Mouse (Mus musculus) embryonic facial prominence, embryonic 13.5 days (tissue): ENCODE results near the gene F2. TPM values are rescaled to one million over a fixed set of nuclear protein-coding genes. Genes with fewer than 3 reads are reported as not detected.
A peak's percentile ranks its signal among the peaks of the same experiment; 100 is the strongest.

Source experiments
- ATAC-seq: fragments of 200-750 bp; cut with Nextera tagmentation; 2 replicates; pipeline ENCODE4 v1.8.0; 2017; ENCODE audit warnings: low read depth; ENCODE audit not compliant: insufficient number of reproducible peaks, insufficient read depth, low FRiP score, low TSS enrichment
- H3K27ac ChIP-seq: fragments of 300-500 bp; sonication (generic); 2 replicates; pipeline ENCODE4 v1.5.1; 2015; ENCODE audit warnings: moderate library complexity, mild to moderate bottlenecking, inconsistent platforms
- H3K27me3 ChIP-seq: fragments of 300-500 bp; sonication (generic); 2 replicates; pipeline ENCODE4 v1.6.1; 2015; ENCODE audit warnings: mild to moderate bottlenecking, inconsistent platforms
- H3K36me3 ChIP-seq: fragments of 300-500 bp; sonication (generic); 2 replicates; pipeline ENCODE4 v1.6.1; 2015; ENCODE audit warnings: mild to moderate bottlenecking, inconsistent platforms
- H3K4me1 ChIP-seq: fragments of 300-500 bp; sonication (generic); 2 replicates; pipeline ENCODE4 v1.6.1; 2015; ENCODE audit warnings: inconsistent platforms
- H3K4me2 ChIP-seq: fragments of 300-500 bp; sonication (generic); 2 replicates; pipeline ENCODE4 v1.6.1; 2015; ENCODE audit warnings: moderate library complexity, mild to moderate bottlenecking, inconsistent platforms
- H3K4me3 ChIP-seq: fragments of 300-500 bp; sonication (generic); 2 replicates; pipeline ENCODE4 v1.5.1; 2015; ENCODE audit warnings: mild to moderate bottlenecking, inconsistent platforms
- H3K9ac ChIP-seq: fragments of 300-500 bp; sonication (generic); 2 replicates; pipeline ENCODE4 v1.6.1; 2015; ENCODE audit warnings: mild to moderate bottlenecking, inconsistent platforms
- H3K9me3 ChIP-seq: fragments of 300-500 bp; sonication (generic); 2 replicates; pipeline ENCODE4 v1.6.1; 2016; ENCODE audit warnings: inconsistent platforms
- WGBS: fragments of 180-500 bp; shearing (Covaris S2); methylation state at CpG from one replicate; pipeline ENCODE4 v1.1.7; 2015; ENCODE audit warnings: mixed read lengths; 5-methylcytosine and 5-hydroxymethylcytosine counted together
- polyA plus RNA-seq: library from polyadenylated mRNA; unstranded; fragments of >200 nt; fragmentation: Nextera tagmentation; extraction: Ambion mirVana; gene quantifications from 2 replicates; pipeline ENCODE4 v1.2.1, GENCODE M21; 2015

Gene F2
- polyA plus RNA-seq, 1 experiment from 2014 or later = 0.27 TPM

DNA sequence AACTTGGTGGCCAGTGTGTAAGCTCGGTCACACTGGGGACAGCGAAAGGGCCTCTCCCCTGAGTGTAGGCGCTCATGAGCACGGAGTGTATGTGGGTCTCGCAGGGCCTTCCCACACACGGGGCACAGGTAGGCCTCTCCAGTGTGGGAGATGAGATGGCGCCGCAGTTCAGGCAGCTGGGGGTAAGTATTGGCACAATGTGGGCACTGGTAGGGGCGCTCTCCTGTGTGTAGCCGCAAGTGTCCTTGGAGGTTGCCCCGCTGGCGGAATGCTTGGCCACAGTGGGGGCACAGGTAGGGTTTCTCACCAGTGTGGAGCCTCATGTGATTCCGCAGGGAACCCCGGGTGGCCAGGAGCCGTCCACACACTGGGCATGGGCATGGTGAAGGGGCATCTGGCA is 9.1 kb upstream of the F2 start:
- Histone ChIP-seq H3K27me3 (no peaks in the 10 kb centered on the region), H3K27ac (no peak overlapping the region), H3K9me3 (no peaks in the 10 kb centered on the region), H3K4me1 (peaks cover 11% of the 10 kb centered on the region), H3K36me3 (peaks cover 61% of the 10 kb centered on the region), H3K4me2 (no peak overlapping the region), H3K9ac (no peak overlapping the region), H3K4me3 (no peak overlapping the region)
- ATAC-seq = no peak
- WGBS = 97% methylated on average over 15 of the region's 15 CpGs

DNA sequence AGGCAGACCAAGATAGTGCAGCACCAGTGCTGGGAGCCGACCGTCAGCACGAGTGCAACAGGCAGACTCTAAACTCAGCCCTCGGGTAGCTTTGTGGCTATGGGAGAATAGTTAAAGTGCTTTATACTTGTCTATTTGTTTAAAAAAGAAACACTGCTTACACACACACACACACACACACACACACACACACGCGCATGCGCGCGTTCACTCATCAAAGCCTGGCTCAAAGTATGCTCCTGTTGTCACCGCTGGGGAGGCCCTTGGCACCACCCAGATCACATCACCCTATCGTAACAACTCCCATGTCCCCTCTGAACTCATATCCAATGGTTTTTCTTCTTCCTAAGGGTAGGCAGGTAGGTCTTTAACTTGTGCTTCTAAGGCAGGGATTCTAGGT is 7.8 kb upstream of the F2 start:
- peaks cover 11% of the 10 kb centered on the region for H3K4me1 ChIP-seq
- 93% methylated on average over 11 of the region's 11 CpGs for WGBS
- H3K4me2 ChIP-seq = no peak overlapping the region
- peaks cover 61% of the 10 kb centered on the region for H3K36me3 ChIP-seq
- no peak overlapping the region for H3K27ac ChIP-seq
- no peaks in the 10 kb centered on the region for H3K27me3 ChIP-seq
- no peak for ATAC-seq
- no peak overlapping the region for H3K9ac ChIP-seq
- H3K9me3 ChIP-seq = no peaks in the 10 kb centered on the region
- no peak overlapping the region for H3K4me3 ChIP-seq

DNA sequence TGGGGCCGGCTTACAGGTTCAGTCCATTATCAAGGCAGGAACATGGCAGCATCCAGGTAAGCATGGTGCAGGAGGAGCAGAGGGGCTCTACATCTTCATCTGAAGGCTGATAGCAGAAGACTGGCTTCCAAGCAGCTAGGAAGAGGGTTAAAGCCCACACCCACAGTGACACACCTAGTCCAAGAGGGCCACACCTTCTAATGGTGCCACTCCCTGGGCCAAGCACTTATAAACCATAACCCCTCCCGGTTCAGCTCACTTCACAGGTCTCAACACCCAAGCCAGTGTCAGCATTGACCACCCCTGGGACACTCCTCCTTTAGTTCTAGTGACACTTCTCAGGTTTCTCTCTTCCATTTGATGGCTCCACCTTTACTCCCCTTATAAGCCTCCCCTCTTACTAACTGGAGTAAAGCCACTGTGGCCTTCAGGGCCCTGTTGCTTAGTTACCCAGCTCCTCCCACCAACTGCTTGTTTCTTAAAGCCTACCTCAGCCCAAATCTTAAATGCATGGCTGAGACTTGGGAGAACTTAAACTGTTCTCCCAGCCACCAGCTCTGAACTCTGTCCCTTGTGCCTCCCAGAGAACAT is 6.7 kb upstream of the F2 start:
- H3K9ac ChIP-seq = no peak overlapping the region
- WGBS = 87% methylated on average over 2 of the region's 2 CpGs
- H3K27ac ChIP-seq = no peak overlapping the region
- peaks cover 59% of the 10 kb centered on the region for H3K36me3 ChIP-seq
- no peaks in the 10 kb centered on the region for H3K27me3 ChIP-seq
- 0 out of 2 replicates have a peak, but pooled peaks cover 1% of the 10 kb centered on the region for H3K4me1 ChIP-seq
- no peak for ATAC-seq
- H3K9me3 ChIP-seq = no peaks in the 10 kb centered on the region
- no peak overlapping the region for H3K4me3 ChIP-seq
- H3K4me2 ChIP-seq = no peak overlapping the region

DNA sequence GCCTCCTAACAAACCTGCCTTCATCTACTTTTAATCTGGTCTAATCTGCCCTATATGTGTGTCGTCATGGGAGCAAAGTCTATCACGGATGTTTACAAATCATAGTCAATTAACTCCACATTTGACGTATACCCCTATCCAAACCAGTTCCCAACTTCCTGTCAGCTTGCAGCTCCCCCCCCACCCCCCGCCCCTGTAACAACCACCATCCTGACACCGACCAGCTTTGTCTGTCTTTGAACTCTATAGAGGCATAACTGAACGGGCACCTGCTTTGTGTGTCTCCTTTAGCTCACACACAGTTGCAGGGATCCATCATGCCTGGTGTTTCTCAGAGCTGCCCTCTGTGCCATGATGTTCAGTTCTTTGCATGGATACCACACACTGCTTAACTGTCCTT is 2.7 kb upstream of the F2 start:
- WGBS = 61% methylated on average over 6 of the region's 6 CpGs
- Histone ChIP-seq H3K27ac (no peak overlapping the region), H3K4me2 (no peak overlapping the region), H3K4me3 (no peak overlapping the region), H3K9ac (no peak overlapping the region), H3K9me3 (no peaks in the 10 kb centered on the region), H3K36me3 (peaks cover 19% of the 10 kb centered on the region), H3K27me3 (no peaks in the 10 kb centered on the region), H3K4me1 (no peaks in the 10 kb centered on the region)
- ATAC-seq = no peak

DNA sequence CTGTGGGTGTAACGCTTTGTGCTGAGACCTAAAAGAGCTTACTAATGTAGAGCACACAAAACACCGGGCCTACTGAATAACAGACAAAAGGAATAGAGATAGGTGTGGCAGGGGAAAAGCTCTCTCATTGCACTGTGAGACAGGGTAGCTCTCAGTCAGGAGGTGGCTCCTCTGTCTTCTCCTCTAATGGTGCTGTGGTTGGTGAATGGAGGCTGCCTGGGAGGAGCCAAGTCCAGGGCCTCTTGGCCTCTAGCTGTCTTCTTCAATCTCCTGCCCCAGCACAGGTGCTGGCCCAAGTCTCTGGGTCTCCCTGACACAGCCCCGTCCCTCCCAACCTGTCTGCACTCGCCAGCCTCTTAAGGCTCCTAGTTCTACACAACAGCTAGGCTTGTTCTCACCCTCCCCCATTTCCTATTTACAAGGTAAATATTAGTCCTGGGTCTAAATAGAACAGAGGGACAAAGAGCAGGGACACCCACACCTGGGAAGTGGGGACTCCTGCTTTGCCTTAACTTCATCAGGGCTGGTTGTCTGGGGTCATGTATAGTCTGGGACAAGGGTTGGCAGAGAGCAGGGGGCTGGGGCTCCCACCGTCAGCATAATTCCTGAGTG is 619 bp upstream of the F2 start:
- Histone ChIP-seq H3K27me3 (no peaks in the 10 kb centered on the region), H3K9me3 (no peaks in the 10 kb centered on the region), H3K36me3 (no peaks in the 10 kb centered on the region; the same call in 1 of the 2 replicates), H3K9ac (no peak overlapping the region), H3K4me1 (no peaks in the 10 kb centered on the region), H3K27ac (no peak overlapping the region), H3K4me3 (no peak overlapping the region), H3K4me2 (no peak overlapping the region)
- 81% methylated on average over 5 of the region's 5 CpGs for WGBS
- no peak for ATAC-seq

DNA sequence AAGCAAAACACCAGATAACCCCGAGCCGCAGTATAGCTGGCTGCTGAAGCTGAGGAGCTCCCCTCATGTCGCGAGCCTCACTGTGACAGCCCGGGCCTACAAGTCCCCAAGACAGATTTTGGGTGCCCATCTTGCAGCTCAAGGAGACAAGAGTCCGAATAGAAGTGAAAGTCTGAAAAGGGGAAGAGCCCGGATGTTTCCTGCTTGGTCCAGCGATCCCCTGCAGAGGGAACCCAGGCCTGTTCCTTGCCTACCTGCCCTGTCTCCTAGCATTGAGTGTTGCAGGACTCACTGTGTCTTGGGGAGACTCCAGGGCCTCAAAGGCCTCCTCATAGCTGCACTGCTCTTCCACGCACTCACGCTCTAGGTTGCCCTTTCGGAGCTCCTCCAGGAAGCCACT is 728 bp downstream of the F2 start:
- H3K9me3 ChIP-seq = no peaks in the 10 kb centered on the region
- WGBS = 89% methylated on average over 11 of the region's 11 CpGs
- H3K9ac ChIP-seq = no peak overlapping the region
- H3K4me1 ChIP-seq = no peaks in the 10 kb centered on the region
- H3K36me3 ChIP-seq = no peaks in the 10 kb centered on the region
- H3K4me2 ChIP-seq = no peak overlapping the region
- ATAC-seq = no peak
- no peak overlapping the region for H3K27ac ChIP-seq
- no peak overlapping the region for H3K4me3 ChIP-seq
- H3K27me3 ChIP-seq = no peaks in the 10 kb centered on the region

DNA sequence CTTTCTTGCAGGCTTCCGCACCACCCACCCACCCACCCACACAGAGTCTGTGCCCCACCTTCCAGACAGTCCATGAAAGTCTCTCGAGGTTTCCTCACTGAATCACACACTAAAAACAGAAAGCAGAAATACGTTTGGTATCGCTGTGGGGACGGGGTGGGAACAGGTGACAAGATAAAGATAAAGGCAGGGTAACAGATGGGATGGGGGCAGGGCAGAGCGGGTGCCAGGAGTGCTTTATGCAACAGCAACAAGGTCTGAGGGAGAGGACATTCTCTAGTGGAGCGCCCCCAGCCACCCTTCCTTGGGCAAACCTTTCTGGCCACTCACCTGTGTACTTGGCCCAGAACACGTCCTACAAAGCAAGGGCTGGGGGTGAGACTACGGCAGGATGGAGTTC is 1.4 kb downstream of the F2 start:
- Histone ChIP-seq H3K27me3 (no peaks in the 10 kb centered on the region), H3K27ac (no peak overlapping the region), H3K36me3 (no peaks in the 10 kb centered on the region), H3K4me3 (no peak overlapping the region), H3K4me1 (no peaks in the 10 kb centered on the region), H3K9ac (no peak overlapping the region), H3K4me2 (no peak overlapping the region), H3K9me3 (no peaks in the 10 kb centered on the region)
- ATAC-seq = no peak
- WGBS = 82% methylated on average over 9 of the region's 9 CpGs

DNA sequence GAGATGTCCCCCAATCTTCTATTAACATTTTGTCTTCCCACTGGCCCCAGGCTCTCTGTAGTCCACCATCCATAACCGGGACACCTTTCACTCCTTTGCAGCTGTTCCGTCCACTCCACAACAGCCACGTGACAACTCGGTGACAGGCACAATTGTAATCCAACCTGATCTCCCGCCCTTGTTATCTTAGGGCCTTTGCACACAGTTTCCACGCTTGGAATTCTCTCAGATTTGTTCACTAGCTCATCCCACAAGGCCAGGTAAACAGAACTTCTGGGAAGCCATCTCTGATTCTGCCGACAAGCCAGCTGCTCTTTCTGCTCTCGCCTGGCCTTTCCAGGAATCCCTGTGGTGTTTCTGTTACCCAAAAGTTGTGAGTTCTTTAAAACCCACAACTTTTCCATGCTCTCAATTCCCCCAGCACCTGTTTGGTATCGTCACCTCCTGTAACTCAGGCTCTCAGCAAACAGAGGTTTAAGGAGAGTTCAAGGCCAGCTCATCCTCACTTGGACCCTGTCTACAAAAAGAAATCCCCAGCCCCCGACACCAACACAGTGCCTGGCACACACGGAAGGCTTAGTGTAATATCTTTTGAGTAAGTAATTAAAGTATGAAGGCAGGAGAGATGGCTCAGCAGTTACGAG is 2.8 kb downstream of the F2 start:
- Histone ChIP-seq H3K4me1 (no peaks in the 10 kb centered on the region), H3K36me3 (no peaks in the 10 kb centered on the region), H3K9ac (no peak overlapping the region), H3K27me3 (no peaks in the 10 kb centered on the region), H3K9me3 (no peaks in the 10 kb centered on the region), H3K4me3 (no peak overlapping the region), H3K27ac (no peak overlapping the region), H3K4me2 (no peak overlapping the region)
- WGBS = 79% methylated on average over 12 of the region's 12 CpGs
- no peak for ATAC-seq

DNA sequence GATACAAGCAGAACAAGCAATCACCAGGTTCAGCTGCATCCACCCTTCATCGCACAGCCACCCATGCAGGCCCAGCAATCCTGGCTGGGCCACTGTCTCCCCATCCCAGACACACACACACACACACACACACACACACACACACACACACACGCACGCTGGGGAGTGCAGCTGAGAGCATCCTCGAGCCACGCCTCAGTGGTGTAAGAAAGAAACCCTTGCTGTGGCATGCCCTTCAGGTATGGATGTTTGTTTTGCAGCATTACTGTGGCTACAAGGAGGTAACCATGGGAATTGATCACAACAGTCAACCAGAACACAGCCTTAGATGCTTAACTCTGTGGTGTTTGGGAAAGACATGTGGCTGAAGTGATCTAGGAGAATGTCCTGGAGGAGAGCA is 3.9 kb downstream of the F2 start:
- no peaks in the 10 kb centered on the region for H3K36me3 ChIP-seq
- no peak overlapping the region for H3K4me2 ChIP-seq
- no peaks in the 10 kb centered on the region for H3K9me3 ChIP-seq
- H3K27me3 ChIP-seq = no peaks in the 10 kb centered on the region
- 0 out of 2 replicates have a peak, but pooled peaks have one; percentile 18 for ATAC-seq
- 71% methylated on average over 5 of the region's 5 CpGs for WGBS
- no peak overlapping the region for H3K4me3 ChIP-seq
- no peak overlapping the region for H3K27ac ChIP-seq
- no peaks in the 10 kb centered on the region for H3K4me1 ChIP-seq
- no peak overlapping the region for H3K9ac ChIP-seq

DNA sequence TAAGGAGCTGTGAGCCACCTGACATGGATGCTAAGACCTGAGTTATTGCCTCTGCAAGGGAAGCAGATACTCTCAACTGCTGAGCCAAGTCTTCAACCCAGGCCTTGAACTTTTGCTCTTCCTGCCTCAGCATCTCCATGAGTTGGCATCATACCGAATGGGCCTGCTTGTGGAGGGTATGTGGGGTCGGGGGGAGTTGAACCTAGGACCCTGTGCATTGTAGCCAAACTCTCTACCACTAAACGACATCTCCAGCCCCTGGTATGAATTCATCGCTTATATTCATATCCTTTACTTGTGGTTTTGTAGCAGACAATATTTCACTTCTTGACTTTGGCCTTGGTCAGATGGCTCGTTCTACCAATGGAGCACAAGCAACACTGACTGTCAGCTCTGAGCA is 4.4 kb downstream of the F2 start:
- Histone ChIP-seq H3K4me3 (no peak overlapping the region), H3K4me2 (no peak overlapping the region), H3K9ac (no peak overlapping the region), H3K4me1 (no peaks in the 10 kb centered on the region), H3K27ac (no peak overlapping the region), H3K27me3 (no peaks in the 10 kb centered on the region), H3K9me3 (no peaks in the 10 kb centered on the region), H3K36me3 (no peaks in the 10 kb centered on the region)
- no peak for ATAC-seq
- 79% methylated on average over 5 of the region's 5 CpGs for WGBS

DNA sequence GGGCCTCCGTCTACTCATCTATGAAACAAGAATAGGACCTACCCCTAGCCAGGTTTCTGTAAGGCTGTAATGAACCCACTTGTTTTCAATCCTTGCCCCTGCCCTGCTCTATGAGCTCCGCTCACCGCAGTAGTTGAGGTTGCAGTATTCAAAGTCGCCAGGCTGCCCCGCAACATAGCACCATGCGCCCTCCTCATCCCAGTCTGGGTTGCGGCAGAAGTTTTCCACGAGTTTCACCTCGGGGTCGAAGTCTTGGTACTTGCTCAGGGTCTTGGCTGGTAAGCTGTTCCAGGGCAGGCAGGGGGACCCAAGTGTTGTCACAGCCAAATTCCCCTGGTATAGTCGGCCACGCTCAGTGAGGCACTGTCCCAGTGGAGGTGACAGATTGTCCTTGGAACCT is 5.8 kb downstream of the F2 start:
- WGBS = 91% methylated on average over 12 of the region's 12 CpGs
- Histone ChIP-seq H3K9me3 (no peaks in the 10 kb centered on the region), H3K4me2 (no peak overlapping the region), H3K27ac (no peak overlapping the region), H3K4me1 (no peaks in the 10 kb centered on the region), H3K4me3 (no peak overlapping the region), H3K27me3 (no peaks in the 10 kb centered on the region), H3K9ac (no peak overlapping the region), H3K36me3 (no peaks in the 10 kb centered on the region)
- ATAC-seq = no peak

DNA sequence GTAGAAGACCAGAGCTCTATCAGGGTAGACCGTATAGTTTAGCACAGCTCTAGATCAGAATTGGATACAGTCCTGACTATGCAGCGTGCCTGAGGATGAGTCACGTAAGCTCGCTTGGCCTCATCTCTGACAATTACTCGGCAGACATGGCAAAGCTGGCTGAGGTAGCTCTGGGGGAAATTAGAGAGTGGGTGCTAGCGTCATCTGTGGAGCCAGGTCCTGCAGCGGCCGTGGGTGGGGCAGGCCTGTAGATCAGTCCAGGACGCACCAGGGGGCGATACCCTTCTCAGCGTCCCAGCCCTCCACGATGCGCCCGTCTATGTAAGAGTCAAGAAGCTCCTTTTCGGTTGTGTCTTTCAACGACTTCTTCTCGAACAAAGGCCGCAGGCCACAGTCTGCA is 6.5 kb downstream of the F2 start:
- H3K4me3 ChIP-seq = no peak overlapping the region
- 85% methylated on average over 18 of the region's 18 CpGs for WGBS
- H3K9ac ChIP-seq = no peak overlapping the region
- 0 out of 2 replicates have a peak, but pooled peaks cover 3% of the 10 kb centered on the region for H3K36me3 ChIP-seq
- H3K27me3 ChIP-seq = no peaks in the 10 kb centered on the region
- no peak overlapping the region for H3K4me2 ChIP-seq
- H3K9me3 ChIP-seq = no peaks in the 10 kb centered on the region
- H3K27ac ChIP-seq = no peak overlapping the region
- H3K4me1 ChIP-seq = no peaks in the 10 kb centered on the region
- no peak for ATAC-seq
